Mouse (Mus musculus) heart, adult 9 months (tissue): ENCODE measurements around the gene Gm20931.
"Not testable (repeated sequence)": the region's sequence is repeated elsewhere in the genome, so short reads cannot be mapped to it uniquely, and the experiment has no call there.

Experiments
- DNase-seq, 2 experiments: peaks; one replicate each; pipeline ENCODE4 v3.0.0; 2022; ENCODE audit warnings: low spot score in 2 of 2

Gm20931 gene

DNA sequence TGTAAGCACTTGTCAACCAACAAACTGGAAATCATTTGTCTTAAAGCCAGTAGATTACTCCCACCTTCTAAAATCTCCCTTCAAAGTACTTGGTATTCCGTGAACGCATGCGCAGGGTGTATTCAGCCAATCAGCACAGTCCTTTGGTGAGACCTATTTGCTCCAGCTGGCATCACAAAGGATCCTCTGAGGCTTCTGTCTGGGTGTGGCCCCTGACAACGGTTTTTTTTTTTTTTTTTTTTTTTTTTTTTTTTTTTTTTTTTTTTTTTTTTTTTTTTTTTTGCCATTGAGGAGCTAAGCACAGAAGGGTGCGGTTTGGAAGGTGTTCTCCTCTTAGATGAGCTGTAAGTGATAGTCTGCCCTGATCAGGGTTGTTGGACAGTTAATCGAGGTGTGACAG is at the start of gene Gm20931:
TSS of gene Gm20931 (plus strand) at position 301 of the 400 bp plus-strand sequence.
- not testable (repeated sequence) for DNase-seq
